Mouse (Mus musculus): Measurements from ENCODE around the gene Dync1i1. TPM values are rescaled to one million over a fixed set of nuclear protein-coding genes. Genes with fewer than 3 reads are reported as not detected.

Gene Dync1i1
- polyA plus RNA-seq, 1 experiment from 2014 or later, result 4.0 TPM

- Histone ChIP-seq H3K27me3 (ENCODE audit: control insufficient read depth, insufficient read depth, low read length) (no peaks in the 10 kb centered on the region), H3K4me1 (replicated peaks; ENCODE audit: control insufficient read depth, insufficient read depth, low read length) (0 out of 2 replicates have a peak, but pooled peaks cover 3% of the 10 kb centered on the region), H3K9me3 (ENCODE audit: control insufficient read depth, low read length) (no peaks in the 10 kb centered on the region), H3K27ac (ENCODE audit: low read depth, low read length) (no peak overlapping the region), H3K36me3 (ENCODE audit: control insufficient read depth, insufficient read depth, low read length) (no peaks in the 10 kb centered on the region), H3K9ac (ENCODE audit: low read depth, low read length) (no peak overlapping the region), H3K4me3 (ENCODE audit: low read depth, low read length) (no peak overlapping the region), H3K4me2 (replicated peaks; ENCODE audit: low read depth, low read length) (no peak overlapping the region)
- no peak for DNase-seq (ENCODE audit: low spot score)
- WGBS, result 7% methylated on average over 3 of the region's 3 CpGs
- no peak for ATAC-seq (ENCODE audit: low FRiP score)
These were observed 344.6 kb downstream of the Dync1i1 start for GRCm38 (mm10) chr6:6070015-6070414.

DNA sequence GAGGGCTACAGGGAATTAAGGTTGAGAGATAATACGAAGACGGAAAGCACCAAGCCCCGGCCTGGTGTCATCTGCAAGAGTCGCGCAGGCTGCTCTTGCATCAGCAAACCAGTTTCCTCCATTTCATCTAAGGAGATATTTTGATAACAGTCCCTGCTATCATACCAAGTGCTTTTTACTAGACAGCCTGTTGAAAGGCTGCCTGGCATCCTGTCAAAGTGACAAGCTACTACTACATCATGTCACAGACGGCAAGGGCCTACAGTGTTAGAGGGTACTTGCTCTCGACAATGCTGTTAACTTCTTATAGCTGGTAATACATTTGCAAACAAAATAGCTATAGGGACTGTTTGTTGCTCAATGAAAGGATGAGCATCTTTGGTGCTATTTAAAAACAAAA is 345.6 kb downstream of the Dync1i1 start:
- ATAC-seq (ENCODE audit: low FRiP score) (no peak), DNase-seq (ENCODE audit: low spot score) (no peak)
- H3K4me3 ChIP-seq (ENCODE audit: low read depth, low read length), result no peak overlapping the region
- H3K4me1 ChIP-seq (replicated peaks; ENCODE audit: control insufficient read depth, insufficient read depth, low read length), result 0 out of 2 replicates have a peak, but pooled peaks cover 3% of the 10 kb centered on the region
- no peak overlapping the region for H3K27ac ChIP-seq (ENCODE audit: low read depth, low read length)
- no peak overlapping the region for H3K9ac ChIP-seq (ENCODE audit: low read depth, low read length)
- H3K9me3 ChIP-seq (ENCODE audit: control insufficient read depth, low read length), result no peaks in the 10 kb centered on the region
- no peaks in the 10 kb centered on the region for H3K27me3 ChIP-seq (ENCODE audit: control insufficient read depth, insufficient read depth, low read length)
- 80% methylated on average over 7 of the region's 7 CpGs for WGBS
- H3K36me3 ChIP-seq (ENCODE audit: control insufficient read depth, insufficient read depth, low read length), result no peaks in the 10 kb centered on the region
- H3K4me2 ChIP-seq (replicated peaks; ENCODE audit: low read depth, low read length), result no peak overlapping the region

DNA sequence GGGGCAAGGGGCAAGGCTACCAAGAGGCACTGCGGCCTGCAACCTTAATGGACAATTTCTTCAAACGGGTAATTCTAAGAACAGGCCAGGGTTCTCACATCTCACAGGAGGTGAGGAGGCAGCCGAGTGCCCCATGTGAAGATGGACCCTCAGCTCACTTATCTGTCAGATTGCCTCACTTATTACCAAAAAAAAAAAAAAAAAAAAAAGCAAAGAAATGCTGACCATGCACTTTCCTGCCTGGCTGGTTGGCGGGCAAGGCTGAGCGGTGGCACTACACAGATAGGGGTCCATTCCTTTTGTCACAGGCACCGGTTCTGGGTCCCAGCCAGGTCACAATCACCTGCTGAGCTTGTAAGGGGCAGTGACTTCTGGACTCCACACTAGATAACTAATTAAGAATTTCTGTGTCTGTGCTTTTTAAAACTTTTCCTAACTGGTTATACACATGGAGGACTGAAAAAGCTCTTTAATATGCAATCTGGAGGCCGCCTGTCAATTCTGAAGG is 350.6 kb downstream of the Dync1i1 start:
- ATAC-seq (ENCODE audit: low FRiP score) (no peak), DNase-seq (ENCODE audit: low spot score) (no peak)
- Histone ChIP-seq H3K9me3 (ENCODE audit: control insufficient read depth, low read length) (no peaks in the 10 kb centered on the region), H3K36me3 (ENCODE audit: control insufficient read depth, insufficient read depth, low read length) (no peaks in the 10 kb centered on the region), H3K9ac (ENCODE audit: low read depth, low read length) (no peak overlapping the region), H3K4me2 (replicated peaks; ENCODE audit: low read depth, low read length) (no peak overlapping the region), H3K4me3 (ENCODE audit: low read depth, low read length) (no peak overlapping the region), H3K27ac (ENCODE audit: low read depth, low read length) (no peak overlapping the region), H3K4me1 (replicated peaks; ENCODE audit: control insufficient read depth, insufficient read depth, low read length) (no peaks in the 10 kb centered on the region), H3K27me3 (ENCODE audit: control insufficient read depth, insufficient read depth, low read length) (no peaks in the 10 kb centered on the region)
- WGBS, result 79% methylated on average over 7 of the region's 7 CpGs

DNA sequence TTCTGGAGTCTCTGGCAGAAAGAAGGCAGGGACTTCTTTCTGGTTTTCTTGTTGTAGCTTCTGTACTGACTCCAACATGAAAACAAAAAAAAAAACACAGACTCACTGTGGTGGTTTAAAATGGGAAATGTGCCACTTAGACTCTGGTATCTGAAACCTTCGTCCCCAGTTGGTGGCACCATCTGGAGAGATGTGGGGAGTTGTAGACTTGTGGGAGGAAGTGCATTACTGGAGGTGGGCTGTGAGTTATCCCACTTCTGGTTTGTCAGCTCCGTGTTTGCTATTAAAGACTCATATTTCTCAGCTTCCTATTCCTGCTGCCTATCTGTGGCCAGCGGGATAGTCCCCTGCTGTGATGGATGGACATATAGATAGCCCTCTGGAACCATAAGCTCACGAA is 351.8 kb downstream of the Dync1i1 start:
- Histone ChIP-seq H3K4me1 (replicated peaks; ENCODE audit: control insufficient read depth, insufficient read depth, low read length) (no peaks in the 10 kb centered on the region), H3K27ac (ENCODE audit: low read depth, low read length) (no peak overlapping the region), H3K9ac (ENCODE audit: low read depth, low read length) (no peak overlapping the region), H3K36me3 (ENCODE audit: control insufficient read depth, insufficient read depth, low read length) (no peaks in the 10 kb centered on the region), H3K4me2 (replicated peaks; ENCODE audit: low read depth, low read length) (no peak overlapping the region), H3K9me3 (ENCODE audit: control insufficient read depth, low read length) (no peaks in the 10 kb centered on the region), H3K4me3 (ENCODE audit: low read depth, low read length) (no peak overlapping the region), H3K27me3 (ENCODE audit: control insufficient read depth, insufficient read depth, low read length) (no peaks in the 10 kb centered on the region)
- WGBS, result 85% methylated on average over 4 of the region's 4 CpGs
- no peak for DNase-seq (ENCODE audit: low spot score)
- no peak for ATAC-seq (ENCODE audit: low FRiP score)

Other genes with a start within 250 kb of the Dync1i1 start
- gene Pdk4, start 229.3 kb upstream of the Dync1i1 start, polyA plus RNA-seq (2014; fragmentation: Nextera tagmentation; extraction: Ambion mirVana), result 0.45 and 0.82 TPM in 2 replicates